Mouse (Mus musculus): ENCODE results near the gene Gosr1.

- TF ChIP-seq EP300 (IDR thresholded peaks at IDR 0.05; ENCODE audit: insufficient read depth, low read depth, low read length) (no peak), CTCF (IDR thresholded peaks at IDR 0.05) (no peak), POLR2A (IDR thresholded peaks at IDR 0.05; ENCODE audit: insufficient read depth, low read depth, low read length) (no peak)
Observed at GRCm38 (mm10) chr11:76717000-76717399, 46.4 kb downstream of the Gosr1 start.

Measured in heart, adult 2 months (tissue).